Mouse (Mus musculus): ENCODE results near the gene Mpp5. TPM values are rescaled to one million over a fixed set of nuclear protein-coding genes. Genes with fewer than 3 reads are reported as not detected.

Mpp5 gene
- polyA plus RNA-seq (2012; rRNA removed) (7.5 and 8.4 TPM in 2 replicates), polyA plus RNA-seq (2014; fragmentation: Nextera tagmentation; extraction: Ambion mirVana) (13.1 and 14.8 TPM in 2 replicates)

- no peaks in the 10 kb centered on the region for H3K9me3 ChIP-seq (ENCODE audit: control insufficient read depth, low read length)
- WGBS, result 1% methylated on average over 54 of the region's 98 CpGs
- ATAC-seq (ENCODE audit: low FRiP score, low read depth) (peak; percentile 99), DNase-seq (ENCODE audit: low spot score) (peak; percentile 98)
- peak within 1 kb of the TSS; percentile 97 for H3K27ac ChIP-seq (replicated peaks; ENCODE audit: low read depth, low read length)
- peak; percentile 82; the same call in 1 of the 2 replicates for TF ChIP-seq POLR2A (IDR thresholded peaks at IDR 0.05; ENCODE audit: borderline replicate concordance, extremely low read depth, insufficient read depth, insufficient read length)
- H3K27me3 ChIP-seq (ENCODE audit: control insufficient read depth, insufficient read depth, low read length), result no peaks in the 10 kb centered on the region
- H3K4me2 ChIP-seq (replicated peaks; ENCODE audit: low read depth, low read length, severe bottlenecking), result peak within 1 kb of the TSS; percentile 90
- H3K4me3 ChIP-seq (replicated peaks; ENCODE audit: low read length), result peak within 1 kb of the TSS; percentile 82
- no peaks in the 10 kb centered on the region for H3K36me3 ChIP-seq (ENCODE audit: control insufficient read depth, insufficient read depth, low read length)
- H3K4me1 ChIP-seq (ENCODE audit: control insufficient read depth, insufficient read depth, low read length), result peaks cover 8% of the 10 kb centered on the region; the same call in 1 of the 2 replicates
- H3K9ac ChIP-seq (ENCODE audit: low read depth, low read length, severe bottlenecking), result peak within 1 kb of the TSS; percentile 93
These were observed at the start of gene Mpp5 for GRCm38 (mm10) chr12:78748557-78749377. TSS of gene Mpp5 (plus strand) at chr12:78748907.

GRCm38 (mm10) chr12:78717783-78718182 lies 30.9 kb upstream of the Mpp5 start:
- Histone ChIP-seq H3K36me3 (ENCODE audit: control insufficient read depth, insufficient read depth, low read length) (no peaks in the 10 kb centered on the region), H3K9me3 (ENCODE audit: control insufficient read depth, low read length) (no peaks in the 10 kb centered on the region), H3K4me2 (replicated peaks; ENCODE audit: low read depth, low read length, severe bottlenecking) (no peak overlapping the region), H3K4me3 (replicated peaks; ENCODE audit: low read length) (no peak overlapping the region), H3K4me1 (ENCODE audit: control insufficient read depth, insufficient read depth, low read length) (no peaks in the 10 kb centered on the region), H3K9ac (ENCODE audit: low read depth, low read length, severe bottlenecking) (no peak overlapping the region), H3K27ac (replicated peaks; ENCODE audit: low read depth, low read length) (no peak overlapping the region), H3K27me3 (ENCODE audit: control insufficient read depth, insufficient read depth, low read length) (no peaks in the 10 kb centered on the region)
- no peak for DNase-seq (ENCODE audit: low spot score)
- no peak for ATAC-seq (ENCODE audit: low FRiP score, low read depth)
- TF ChIP-seq POLR2A (IDR thresholded peaks at IDR 0.05; ENCODE audit: borderline replicate concordance, extremely low read depth, insufficient read depth, insufficient read length), result no peak
- WGBS, result 70% methylated on average over 2 of the region's 2 CpGs

DNA sequence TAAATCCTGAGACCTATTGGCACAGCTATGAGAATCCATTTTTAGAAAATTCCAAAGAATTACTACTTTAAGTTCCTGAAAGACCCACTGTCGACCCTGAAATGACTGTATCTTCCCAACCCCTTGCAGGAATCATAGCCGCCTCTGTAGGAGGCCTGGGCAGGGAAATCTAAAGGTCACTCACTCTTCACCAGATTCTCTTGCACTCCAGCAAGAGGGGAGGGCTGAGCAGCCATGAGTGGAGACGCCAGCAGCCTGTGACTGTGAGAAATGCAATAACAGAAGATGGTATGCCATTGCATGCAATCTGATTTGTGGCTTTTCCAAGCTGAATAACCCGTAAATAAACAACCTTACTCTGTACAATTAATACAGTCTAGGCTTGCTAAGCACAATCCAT lies 21.0 kb upstream of the Mpp5 start:
- no peak for ATAC-seq (ENCODE audit: low FRiP score, low read depth)
- WGBS, result 70% methylated on average over 4 of the region's 4 CpGs

DNA sequence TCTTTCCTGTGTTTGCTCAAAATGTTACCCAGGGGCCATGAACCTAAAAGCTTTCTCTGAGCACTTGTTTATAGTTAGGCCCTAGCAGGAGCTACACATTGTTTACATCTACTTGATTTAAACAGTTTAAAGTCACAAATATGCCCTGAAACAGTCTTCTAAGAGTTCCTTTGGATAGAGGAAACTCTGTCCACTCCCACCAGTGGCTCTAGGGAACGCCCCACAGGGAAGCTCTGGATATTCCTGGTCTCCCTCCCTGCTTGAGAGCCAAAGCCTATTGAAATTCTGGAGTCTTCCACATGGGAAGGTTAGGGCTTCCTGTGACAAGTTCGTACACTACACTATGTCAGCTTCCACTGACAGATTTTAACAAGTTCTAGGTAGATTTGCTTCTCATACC lies 9.1 kb upstream of the Mpp5 start:
- Histone ChIP-seq H3K4me1 (ENCODE audit: control insufficient read depth, insufficient read depth, low read length) (no peaks in the 10 kb centered on the region), H3K9me3 (ENCODE audit: control insufficient read depth, low read length) (no peaks in the 10 kb centered on the region), H3K36me3 (ENCODE audit: control insufficient read depth, insufficient read depth, low read length) (no peaks in the 10 kb centered on the region), H3K27me3 (ENCODE audit: control insufficient read depth, insufficient read depth, low read length) (no peaks in the 10 kb centered on the region), H3K4me3 (replicated peaks; ENCODE audit: low read length) (no peak overlapping the region), H3K9ac (ENCODE audit: low read depth, low read length, severe bottlenecking) (no peak overlapping the region), H3K4me2 (replicated peaks; ENCODE audit: low read depth, low read length, severe bottlenecking) (no peak overlapping the region), H3K27ac (replicated peaks; ENCODE audit: low read depth, low read length) (no peak overlapping the region)
- WGBS, result 47% methylated on average over 2 of the region's 2 CpGs
- no peak for DNase-seq (ENCODE audit: low spot score)
- no peak for ATAC-seq (ENCODE audit: low FRiP score, low read depth)
- TF ChIP-seq POLR2A (IDR thresholded peaks at IDR 0.05; ENCODE audit: borderline replicate concordance, extremely low read depth, insufficient read depth, insufficient read length), result no peak

More for the DNA sequence above, 21.0 kb upstream of the Mpp5 start:
- no peak overlapping the region for H3K9ac ChIP-seq (ENCODE audit: low read depth, low read length, severe bottlenecking)
- no peak overlapping the region for H3K27ac ChIP-seq (replicated peaks; ENCODE audit: low read depth, low read length)
- no peak for DNase-seq (ENCODE audit: low spot score)
- H3K36me3 ChIP-seq (ENCODE audit: control insufficient read depth, insufficient read depth, low read length), result no peaks in the 10 kb centered on the region
- no peaks in the 10 kb centered on the region for H3K4me1 ChIP-seq (ENCODE audit: control insufficient read depth, insufficient read depth, low read length)
- no peak overlapping the region for H3K4me2 ChIP-seq (replicated peaks; ENCODE audit: low read depth, low read length, severe bottlenecking)
- no peak overlapping the region for H3K4me3 ChIP-seq (replicated peaks; ENCODE audit: low read length)
- TF ChIP-seq POLR2A (IDR thresholded peaks at IDR 0.05; ENCODE audit: borderline replicate concordance, extremely low read depth, insufficient read depth, insufficient read length), result no peak
- no peaks in the 10 kb centered on the region for H3K27me3 ChIP-seq (ENCODE audit: control insufficient read depth, insufficient read depth, low read length)
- no peaks in the 10 kb centered on the region for H3K9me3 ChIP-seq (ENCODE audit: control insufficient read depth, low read length)

DNA sequence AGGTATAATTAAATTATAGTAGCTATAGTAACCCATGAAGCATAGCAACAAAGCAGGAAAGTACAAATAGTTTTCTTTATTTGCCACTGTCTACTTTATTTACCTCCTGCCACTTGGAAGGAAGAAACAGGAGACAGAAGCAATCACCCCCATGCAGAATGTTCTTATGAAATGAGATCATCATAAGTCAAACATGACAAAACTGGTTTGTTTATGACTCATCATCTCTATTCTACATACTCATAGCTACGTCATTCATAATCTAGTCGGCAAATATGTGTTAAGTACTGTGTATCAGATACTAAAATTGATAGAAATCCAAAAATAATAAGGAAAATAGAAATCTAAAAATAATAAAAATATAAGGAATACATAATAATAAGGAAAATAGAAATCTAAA lies 8.4 kb upstream of the Mpp5 start:
- WGBS, result 81% methylated on average over 2 of the region's 2 CpGs
- H3K27me3 ChIP-seq (ENCODE audit: control insufficient read depth, insufficient read depth, low read length), result no peaks in the 10 kb centered on the region
- ATAC-seq (ENCODE audit: low FRiP score, low read depth), result no peak

More for the DNA sequence above, 8.4 kb upstream of the Mpp5 start:
- no peaks in the 10 kb centered on the region for H3K9me3 ChIP-seq (ENCODE audit: control insufficient read depth, low read length)
- no peak for TF ChIP-seq POLR2A (IDR thresholded peaks at IDR 0.05; ENCODE audit: borderline replicate concordance, extremely low read depth, insufficient read depth, insufficient read length)
- no peak for DNase-seq (ENCODE audit: low spot score)
- no peak overlapping the region for H3K4me3 ChIP-seq (replicated peaks; ENCODE audit: low read length)
- no peak overlapping the region for H3K4me2 ChIP-seq (replicated peaks; ENCODE audit: low read depth, low read length, severe bottlenecking)
- no peaks in the 10 kb centered on the region for H3K36me3 ChIP-seq (ENCODE audit: control insufficient read depth, insufficient read depth, low read length)
- no peak overlapping the region for H3K27ac ChIP-seq (replicated peaks; ENCODE audit: low read depth, low read length)
- no peak overlapping the region for H3K9ac ChIP-seq (ENCODE audit: low read depth, low read length, severe bottlenecking)
- H3K4me1 ChIP-seq (ENCODE audit: control insufficient read depth, insufficient read depth, low read length), result no peaks in the 10 kb centered on the region

Data from limb, embryonic 14.5 days (tissue).